Mouse (Mus musculus): Measurements from ENCODE around the gene Usp12.
"Not testable (repeated sequence)": the region's sequence is repeated elsewhere in the genome, so short reads cannot be mapped to it uniquely, and the experiment has no call there.

The Usp12 gene

DNA sequence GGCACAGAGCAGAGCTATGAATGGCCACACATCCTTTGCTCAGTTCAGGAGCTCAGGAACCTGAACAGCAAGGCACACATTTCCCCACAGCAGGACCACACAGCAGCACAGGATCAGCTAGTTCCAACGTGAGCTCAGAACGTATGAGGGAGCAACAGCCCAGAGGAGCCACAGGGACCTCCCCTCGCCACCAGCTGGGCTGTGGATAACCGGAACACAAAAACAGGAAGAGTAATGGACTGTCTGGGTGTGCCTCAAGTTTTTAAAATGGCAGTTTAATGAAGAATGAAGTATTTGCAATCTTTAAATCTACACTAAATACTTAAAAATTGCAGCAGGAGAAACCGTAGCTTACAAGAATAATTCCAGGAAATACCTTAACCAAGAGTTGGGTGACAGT, 44.9 kb downstream of the Usp12 start:
- DNase-seq (ENCODE audit: low read depth, low spot score): no peak

DNA sequence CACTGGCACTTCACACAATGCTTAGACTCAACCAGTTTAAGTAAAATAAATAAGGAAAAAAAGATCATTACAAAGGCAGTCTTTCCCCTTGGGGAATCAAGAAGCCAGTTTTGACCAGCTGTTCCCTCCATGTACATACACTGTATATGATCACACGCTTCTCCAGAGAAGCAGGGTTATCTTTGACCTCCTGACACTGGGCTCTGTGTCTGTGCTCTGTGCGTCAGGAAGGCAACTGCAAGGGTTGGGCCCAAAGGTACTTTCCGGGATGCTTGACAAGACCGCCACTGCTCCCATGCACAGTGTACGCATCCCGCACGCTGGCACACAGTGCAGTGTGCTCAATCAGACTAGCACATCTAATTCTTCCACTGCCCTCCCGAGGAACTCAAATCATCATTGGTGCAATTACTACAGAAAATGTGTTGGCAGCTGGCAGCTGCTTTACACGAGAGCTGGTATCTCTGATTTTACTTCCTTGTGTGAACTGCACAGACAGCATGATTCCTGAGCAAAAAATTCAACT, 57.8 kb downstream of the Usp12 start:
- DNase-seq (ENCODE audit: low read depth, low spot score): no peak

DNA sequence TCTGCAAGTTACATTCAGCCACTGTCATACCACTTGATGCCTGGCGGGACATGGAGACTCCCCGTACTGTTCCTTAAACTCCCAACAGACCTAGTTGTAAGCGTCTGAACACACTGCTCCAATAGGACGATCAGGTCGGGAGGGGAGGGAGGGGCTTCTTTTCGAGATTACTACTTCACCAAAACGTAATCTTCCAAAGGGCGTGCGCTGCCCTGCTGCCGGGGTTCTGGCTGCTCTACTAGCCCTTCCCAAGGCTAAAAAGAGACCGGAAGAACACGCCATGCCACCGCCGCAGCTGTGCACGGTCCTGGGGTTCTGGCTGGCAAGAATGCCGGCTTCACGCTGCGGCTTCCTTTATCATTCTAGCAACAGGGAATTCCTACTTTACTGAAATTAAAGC, 58.5 kb downstream of the Usp12 start:
- DNase-seq (ENCODE audit: low read depth, low spot score): no peak

DNA sequence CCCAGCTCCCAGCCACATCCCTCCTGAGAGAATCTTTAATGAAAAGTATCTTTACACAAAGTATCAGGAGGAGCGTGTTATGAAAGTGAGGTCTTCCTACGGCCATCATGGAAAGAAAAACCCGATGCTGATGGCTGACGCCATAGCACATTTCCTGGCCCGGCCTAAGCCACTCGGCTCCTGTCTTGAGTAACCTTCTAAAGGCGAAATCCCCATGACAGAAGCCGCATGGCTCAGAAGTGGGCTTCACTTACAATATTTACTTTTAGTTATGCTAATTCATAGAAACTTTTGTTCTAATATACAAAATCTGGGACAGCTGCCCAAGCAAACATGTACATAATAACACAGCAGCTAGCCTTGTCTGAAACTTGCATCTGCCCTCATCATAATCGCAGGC, 59.8 kb downstream of the Usp12 start:
- DNase-seq (ENCODE audit: low read depth, low spot score): not testable (repeated sequence)

DNA sequence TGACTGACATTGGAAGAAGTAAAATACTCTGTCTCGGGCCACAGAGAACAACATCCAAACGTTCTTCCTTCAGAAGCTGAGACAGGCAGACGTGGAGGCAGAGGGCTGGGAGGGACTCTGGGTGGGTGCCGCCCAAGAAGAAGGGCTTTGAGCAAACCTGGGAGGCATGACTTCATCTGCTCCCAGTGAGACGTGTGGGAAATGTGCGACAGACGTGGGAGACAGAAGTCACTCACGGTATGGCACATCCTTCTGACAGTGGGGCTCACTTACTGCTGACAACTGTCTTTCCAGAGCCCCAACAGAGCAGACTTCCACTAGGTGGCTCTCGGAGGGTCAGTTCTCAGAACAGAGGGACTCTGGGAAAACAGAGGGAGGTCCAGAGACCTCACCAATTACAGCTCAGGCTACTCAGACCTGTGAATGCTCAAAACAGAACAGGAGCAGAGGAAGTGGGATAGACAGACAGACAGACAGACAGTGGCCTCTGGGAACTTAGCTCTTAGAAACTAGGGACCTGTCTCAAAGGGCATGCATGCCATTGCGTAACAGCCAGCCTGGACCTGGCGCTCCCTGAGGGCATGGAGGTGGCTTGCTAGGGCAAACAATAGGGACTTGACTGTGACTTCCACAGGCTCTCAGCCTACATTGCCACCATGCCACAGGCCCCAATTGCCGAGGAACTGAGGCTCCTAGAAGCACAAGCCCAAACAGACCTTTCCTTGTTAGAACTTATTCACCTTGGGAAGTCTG, 60.7 kb downstream of the Usp12 start:
- no peak for DNase-seq (ENCODE audit: low read depth, low spot score)

DNA sequence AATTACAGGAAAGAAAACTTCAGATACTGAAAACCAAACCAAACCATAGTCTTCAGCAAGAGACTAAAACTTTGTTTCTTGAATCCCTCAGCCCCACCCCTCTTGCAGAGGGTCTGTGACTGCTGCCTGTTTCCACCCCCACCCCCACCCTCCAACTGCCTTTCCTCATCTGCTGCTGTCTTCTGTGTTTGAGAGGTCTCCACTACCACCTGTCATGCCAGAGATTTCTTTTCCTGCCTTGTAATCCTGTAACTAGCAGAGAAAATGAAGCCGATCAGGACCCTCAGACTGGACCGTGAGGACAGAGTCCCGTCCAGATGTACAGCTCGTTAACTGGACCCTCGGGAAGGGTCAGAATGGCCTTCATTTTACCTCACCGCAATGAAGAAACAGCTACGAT, 61.4 kb downstream of the Usp12 start:
- DNase-seq (ENCODE audit: low read depth, low spot score): no peak

DNA sequence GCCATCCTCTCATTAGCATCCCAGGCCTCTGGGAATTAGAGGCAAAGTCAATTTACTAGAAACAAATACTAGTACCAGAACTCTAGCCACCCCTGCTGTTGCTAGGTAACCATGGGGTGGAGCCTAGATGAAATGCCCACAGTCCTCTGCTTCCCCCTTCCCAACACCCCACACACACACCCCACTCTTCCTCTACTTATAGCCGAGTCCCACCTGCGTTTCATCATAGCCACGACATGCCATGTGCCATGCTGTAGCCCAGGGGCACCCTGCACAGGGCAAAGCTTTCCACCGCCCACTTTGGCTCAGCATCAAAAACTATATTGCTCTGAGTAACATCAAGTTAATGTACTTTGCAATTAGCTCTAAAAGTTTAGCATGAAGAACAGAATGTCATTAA, 67.8 kb downstream of the Usp12 start:
- no peak for DNase-seq (ENCODE audit: low read depth, low spot score)

DNA sequence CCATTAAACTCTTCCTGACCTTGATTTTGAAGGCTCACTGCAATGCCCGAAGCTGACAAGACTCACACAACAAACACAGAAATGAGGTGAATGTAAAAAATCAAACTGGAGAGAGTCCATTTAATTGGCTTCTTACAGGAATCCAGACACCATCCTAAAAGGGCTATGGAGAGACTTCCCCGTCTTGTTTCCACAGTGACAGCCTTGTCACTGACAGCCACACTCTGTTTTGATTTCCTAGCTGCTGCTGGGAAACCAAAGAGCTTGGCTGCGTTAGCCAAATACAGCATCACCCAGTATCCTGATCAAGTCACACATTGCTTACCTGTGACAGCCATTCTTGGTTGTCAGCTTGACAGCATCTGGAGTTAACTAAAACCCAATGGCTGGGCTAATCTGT, 69.8 kb downstream of the Usp12 start:
- DNase-seq (ENCODE audit: low read depth, low spot score): no peak

DNA sequence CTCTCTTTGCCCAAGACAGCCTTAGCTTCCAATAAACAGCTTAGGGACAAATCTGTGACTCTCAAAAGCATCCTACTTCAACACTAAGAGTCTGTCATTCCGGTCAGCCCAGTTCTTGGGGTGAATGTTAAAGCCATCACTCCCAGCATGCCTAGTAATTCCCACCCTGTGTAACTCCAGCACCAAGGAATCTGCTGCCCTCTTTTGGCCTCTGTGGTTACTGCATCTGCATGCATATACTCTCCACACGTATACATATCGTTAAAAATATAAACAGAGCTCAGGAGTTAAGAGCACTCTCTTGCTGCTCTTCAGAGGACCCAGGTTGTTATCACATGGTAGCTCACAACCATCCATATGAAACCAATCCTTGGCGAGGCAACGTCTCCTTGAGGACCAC, 71.4 kb downstream of the Usp12 start:
- peak; percentile 27 for DNase-seq (ENCODE audit: low read depth, low spot score)

DNA sequence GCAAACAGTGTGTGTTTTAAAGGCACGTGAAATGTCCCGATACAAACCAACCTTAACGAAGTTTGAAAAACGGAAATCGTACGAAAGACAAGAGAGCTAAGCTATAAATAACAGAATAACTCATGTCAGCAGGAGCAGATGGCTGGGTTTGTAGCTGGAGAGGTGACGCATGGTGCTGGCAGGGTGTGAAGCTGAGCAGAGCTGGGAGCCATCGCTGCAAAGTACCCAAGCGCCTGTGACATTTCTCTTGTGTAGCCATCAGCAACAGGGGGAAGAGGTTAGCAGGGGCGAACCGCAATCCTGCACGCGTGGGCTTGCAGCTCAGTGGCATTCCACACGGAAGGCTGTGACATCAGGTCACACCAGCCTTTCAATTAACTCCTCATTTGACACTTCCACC, 72.6 kb downstream of the Usp12 start:
- DNase-seq (ENCODE audit: low read depth, low spot score): no peak

DNA sequence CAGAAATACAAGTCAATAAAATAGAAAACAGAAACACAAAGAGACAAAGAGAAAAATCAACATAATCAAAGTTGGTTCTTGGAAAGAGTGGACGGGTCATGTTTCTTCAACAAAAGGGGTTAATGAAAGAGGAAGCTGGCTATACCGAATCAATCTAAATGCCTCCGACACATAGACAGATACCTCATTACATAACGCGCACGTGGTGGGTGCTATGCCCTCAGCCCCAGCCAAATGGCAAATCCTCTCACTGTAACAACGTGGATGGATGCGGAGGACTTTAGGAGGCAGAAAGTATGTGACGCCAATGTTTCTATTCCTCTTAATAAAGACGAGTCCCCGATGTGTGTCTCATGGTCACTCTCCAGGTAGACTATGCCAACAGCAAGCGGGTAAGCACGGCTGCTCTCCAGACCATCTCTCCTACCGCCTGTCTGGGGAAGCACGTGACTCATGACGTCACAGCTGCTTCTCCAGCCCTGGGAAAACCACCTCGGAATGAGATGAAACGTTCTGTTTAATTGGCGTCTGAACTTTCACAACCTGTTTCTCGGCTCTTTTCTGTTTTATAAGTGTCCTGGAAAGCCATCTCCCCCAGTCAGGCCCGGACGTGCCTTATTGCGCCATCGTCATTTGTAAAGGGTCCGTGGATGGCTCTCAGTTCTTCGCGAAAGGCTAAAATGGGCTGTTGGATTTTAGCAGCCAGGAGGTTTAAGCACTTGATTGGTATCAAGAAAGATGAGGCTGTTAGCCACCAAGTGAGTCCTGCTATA, 75.0 kb downstream of the Usp12 start:
- DNase-seq (ENCODE audit: low read depth, low spot score): no peak

DNA sequence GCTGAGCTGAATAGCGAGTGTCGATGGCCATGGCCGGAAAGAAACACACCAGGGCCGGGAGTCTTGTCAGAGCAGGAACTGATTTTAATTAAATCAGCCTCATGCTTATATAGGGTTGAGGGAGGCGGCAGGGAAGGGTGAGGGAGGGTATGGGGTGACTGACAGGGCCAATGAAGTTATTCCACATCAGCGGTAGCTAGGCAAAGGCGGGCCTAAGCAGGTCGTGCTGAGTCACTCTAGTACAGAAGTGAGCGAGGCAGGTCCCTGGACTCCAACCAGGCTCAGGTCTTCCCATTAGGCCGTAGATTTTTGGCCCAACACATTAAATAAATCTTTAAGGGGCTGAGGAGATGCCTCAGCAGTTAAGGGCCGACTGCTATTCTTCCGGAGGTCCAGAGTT, 81.0 kb downstream of the Usp12 start:
- DNase-seq (ENCODE audit: low read depth, low spot score): no peak

DNA sequence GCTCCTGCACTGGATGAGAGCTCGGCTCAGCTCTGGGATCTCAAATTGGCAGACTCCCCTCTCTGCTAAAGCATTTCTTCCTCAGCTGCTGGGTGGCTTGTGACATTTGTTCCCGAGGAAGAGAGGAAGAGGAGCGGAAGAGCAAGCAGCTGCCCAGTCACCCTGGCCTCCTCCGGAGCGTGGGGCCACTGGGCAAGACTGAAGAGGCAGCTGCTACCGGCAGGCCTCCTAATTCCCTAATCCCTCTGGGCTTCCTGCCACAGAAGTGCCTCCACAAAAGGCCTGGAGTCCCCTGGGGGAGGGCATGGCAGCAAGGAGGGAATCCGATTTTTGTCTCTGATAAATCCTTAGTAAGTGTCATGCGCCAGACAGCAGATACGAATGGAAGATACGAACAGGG, 81.7 kb downstream of the Usp12 start:
- DNase-seq (ENCODE audit: low read depth, low spot score): no peak

DNA sequence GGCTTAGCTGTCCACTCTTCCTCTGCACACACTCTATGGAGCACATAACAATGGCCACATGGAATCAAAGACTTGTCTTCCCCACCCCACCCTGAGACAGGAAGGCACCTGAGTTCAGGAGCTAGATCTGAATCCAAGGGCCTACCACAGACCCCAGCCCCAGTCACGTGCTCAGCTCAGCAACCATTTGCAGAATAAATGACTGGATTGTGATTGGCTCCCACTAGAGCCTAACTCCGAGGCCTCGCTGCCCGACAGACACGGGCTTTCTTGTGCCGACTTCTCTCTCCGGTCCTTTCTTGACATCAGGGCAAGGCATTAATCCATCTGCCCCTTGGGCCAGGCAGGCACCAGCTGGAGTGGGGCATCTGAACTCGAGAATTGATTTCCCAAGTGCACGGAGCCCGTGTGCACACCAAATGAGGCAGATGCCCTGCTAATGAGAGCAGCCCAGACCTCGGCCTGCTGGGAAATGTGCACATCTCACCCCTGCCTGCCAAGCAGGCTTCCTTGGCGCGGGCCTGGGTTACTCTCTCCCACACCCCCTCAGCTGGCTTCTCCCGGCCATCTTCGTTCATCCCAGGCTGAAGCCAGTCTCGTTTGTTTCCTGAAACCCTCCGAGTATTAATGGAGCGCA, 82.4 kb downstream of the Usp12 start:
- no peak for DNase-seq (ENCODE audit: low read depth, low spot score)

DNA sequence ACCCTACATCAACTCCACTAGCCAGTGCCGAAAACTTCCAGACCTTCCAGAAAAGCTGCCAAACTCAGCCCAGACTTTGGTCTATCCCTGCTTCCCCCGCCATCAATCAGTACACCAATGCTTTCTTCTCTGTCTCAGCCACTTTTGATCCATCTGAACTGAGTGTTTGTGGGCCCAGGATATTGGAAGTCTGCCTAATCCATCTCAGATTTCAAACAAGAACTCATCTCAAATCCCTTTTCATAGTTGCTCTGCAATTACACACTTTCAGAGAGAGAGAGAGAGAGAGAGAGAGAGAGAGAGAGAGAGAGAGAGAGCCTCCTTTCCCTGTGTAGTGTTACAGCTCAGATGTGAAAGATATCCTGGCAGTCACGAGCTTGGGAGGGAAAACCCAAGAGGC, 85.4 kb downstream of the Usp12 start:
- no peak for DNase-seq (ENCODE audit: low read depth, low spot score)

DNA sequence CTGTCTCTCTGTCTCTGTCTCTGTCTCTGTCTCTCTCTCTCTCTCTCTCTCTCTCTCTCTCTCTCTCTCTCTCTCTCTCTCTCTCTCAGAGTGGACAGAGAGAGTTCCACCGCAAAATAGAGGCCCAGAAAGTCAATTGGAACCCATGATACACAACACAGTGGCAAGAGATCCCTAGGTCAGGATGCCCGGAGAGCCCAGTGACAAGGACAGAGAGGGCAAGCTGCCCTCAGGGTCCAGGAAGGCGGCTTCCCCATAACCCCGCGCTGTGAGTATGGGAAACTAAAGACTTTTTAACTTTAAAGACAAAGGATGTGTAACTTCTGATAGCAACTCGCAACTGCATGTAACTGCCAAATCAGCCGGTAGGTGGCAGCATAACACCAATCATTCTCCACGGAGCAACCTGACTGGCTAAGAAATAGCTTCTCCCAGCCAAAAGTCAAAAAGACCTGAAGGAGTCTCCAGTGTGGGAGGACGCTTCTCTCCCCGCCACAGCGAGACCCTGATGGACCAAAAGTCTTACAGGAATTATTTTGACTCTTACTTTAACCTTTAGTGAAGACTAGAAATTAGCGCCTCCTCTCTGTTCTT, 88.9 kb downstream of the Usp12 start:
- peak; percentile 82 for DNase-seq (ENCODE audit: low read depth, low spot score)

DNA sequence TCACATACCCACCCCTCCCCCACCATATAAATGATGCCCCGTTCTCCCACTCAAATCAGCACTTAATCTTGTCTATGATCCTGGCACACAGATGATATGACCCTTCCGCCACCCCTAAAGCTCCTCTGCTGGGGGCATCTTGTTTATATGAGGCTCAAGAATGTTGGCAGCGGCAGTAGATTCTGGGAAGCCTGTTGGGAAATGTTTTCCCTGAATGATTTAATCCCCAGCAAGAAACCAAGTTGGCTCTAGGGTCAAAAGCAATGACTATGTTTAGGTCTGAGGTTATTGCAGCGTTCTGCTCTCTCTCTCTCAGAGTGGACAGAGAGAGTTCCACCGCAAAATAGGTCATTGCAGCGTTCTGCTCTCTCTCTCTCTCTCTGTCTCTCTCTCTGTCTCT, 89.4 kb downstream of the Usp12 start:
- DNase-seq (ENCODE audit: low read depth, low spot score): no peak

DNA sequence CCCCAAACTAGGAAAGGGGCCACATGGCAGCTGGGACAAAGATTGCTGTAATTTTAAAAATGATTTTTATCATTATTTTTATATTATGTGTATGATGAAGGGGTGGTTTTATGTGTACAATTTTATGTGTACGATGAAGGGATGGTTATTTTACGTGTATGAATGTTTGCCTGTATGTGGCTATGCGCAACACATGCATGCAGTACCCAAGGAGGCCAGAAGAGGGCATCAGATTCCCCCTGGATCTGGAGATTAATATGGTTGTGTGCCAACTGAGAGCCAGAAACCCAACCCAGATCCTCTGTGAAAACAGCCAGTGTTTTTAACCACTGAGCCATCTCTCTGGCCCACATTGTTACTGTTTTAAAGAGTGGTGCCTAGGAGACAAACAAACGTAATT, 90.6 kb downstream of the Usp12 start:
- no peak for DNase-seq (ENCODE audit: low read depth, low spot score)

DNA sequence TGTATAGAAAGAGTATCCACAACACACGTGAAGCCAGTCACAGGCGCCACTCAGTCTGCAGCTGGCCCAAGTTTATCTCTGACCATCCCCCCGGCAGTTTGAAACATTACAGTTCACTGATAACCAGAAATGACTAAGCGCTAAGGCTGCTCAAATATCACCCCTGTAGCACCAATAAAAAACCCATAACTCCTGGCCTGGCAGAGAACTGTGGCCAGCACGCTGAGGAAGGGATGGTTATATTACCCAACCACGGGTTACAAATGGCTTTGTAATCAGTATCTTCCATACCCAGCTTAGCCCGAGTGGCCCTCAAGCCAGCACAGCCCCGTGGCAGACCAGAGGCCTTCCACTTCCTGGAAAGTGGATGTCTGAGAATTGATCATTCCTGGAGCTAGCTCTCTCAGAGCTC, 91.1 kb downstream of the Usp12 start:
- DNase-seq (ENCODE audit: low read depth, low spot score): no peak

DNA sequence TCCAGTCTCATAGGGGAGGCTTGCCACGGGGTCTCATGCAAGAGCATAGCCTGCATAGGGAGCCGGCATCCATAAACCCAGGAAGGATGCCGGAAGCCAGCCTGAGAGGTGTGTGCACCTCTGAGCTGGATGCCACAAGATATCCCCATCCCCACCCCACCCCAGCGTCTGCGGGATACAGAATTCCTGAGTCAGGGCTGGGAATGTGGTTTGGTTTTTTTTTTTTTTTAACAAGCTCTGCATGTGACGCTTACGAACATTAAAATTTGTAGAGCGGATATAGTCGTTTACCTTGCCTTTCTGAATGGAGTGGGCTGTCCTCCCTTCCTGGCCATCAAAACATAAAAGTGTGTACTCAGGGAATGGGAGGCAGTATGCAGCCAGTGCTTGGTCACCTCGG, 94.7 kb downstream of the Usp12 start:
- no peak for DNase-seq (ENCODE audit: low read depth, low spot score)

DNA sequence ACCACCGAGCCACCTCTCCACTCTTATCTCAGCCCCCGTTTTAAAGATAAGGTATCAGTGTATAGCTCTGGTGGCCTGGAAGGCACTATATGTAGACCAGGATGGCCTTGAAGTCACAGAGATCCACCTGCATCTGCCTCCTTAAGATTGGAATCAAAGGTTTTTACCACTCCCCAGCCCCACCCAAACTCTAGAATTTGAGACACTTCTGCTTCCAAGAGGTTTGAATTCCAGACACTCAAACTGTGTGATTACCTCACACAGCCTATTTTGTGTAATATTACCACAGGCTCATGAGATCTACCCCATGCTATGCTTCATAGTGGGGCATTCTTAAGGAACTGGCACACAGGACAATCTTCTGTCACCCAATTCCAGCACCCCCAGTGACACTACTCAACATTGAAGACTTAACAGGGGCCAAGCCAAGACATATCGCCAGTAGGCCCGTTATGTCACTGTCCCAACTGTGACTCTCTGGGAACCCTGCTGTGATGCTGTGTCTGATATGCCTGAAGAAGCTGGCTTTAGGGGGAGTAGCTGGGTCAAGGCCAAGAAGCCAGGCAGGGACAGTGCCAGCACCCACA, 95.3 kb downstream of the Usp12 start:
- DNase-seq (ENCODE audit: low read depth, low spot score): no peak

DNA sequence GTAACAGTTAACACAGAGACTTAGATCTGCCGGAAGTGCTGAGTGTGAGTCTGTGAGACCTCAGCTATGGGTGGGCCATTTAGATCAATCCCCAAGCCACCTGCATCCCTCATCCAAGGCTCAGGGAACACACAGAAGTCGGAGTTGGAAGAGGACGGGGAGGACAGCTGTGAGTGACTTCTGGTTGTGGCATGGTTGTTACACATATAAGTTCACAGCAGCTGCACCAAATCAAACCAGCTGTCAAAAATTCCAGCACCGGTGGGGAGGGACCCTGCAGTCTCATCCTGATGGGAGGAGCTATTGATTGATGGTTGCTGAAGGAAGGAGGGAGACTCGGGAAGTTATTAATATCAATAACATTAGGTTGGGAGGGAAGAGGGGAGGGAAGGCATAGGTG, 99.3 kb downstream of the Usp12 start:
- no peak for DNase-seq (ENCODE audit: low read depth, low spot score)

Measured in A20 (cell line).